Mouse (Mus musculus) ES-E14 (cell line): ENCODE results near the gene Kcnc1. TPM values are rescaled to one million over a fixed set of nuclear protein-coding genes. Genes with fewer than 3 reads are reported as not detected.

Experiments
- DNase-seq: peaks from one replicate; pipeline ENCODE4 v3.0.0-alpha.2; 2013; ENCODE audit warnings: low read depth, low spot score
- H3K27ac ChIP-seq: 2 replicates; pipeline ENCODE4 v1.5.1; 2012; ENCODE audit warnings: low read depth, mild to moderate bottlenecking, low read length, moderate library complexity, mixed read lengths; ENCODE audit not compliant: poor library complexity, insufficient read depth, severe bottlenecking
- H3K36me3 ChIP-seq: 2 replicates; pipeline ENCODE4 v1.6.1; 2012; ENCODE audit warnings: mild to moderate bottlenecking, low read length, moderate library complexity, mixed read lengths; ENCODE audit not compliant: control insufficient read depth, poor library complexity, insufficient read depth, severe bottlenecking
- H3K4me1 ChIP-seq, 2 experiments: fragments of 150-350 bp in 1 of 2; sonication (generic) in 1 of 2; 2 replicates each; pipeline ENCODE4 v1.6.1; 2012; ENCODE audit warnings: low read length in 2 of 2, mild to moderate bottlenecking in 1 of 2, mixed read lengths in 1 of 2; ENCODE audit not compliant: control insufficient read depth in 2 of 2, insufficient read depth in 2 of 2, poor library complexity in 1 of 2
- H3K4me3 ChIP-seq, 2 experiments: fragments of 150-350 bp in 1 of 2; sonication (generic) in 1 of 2; 2 replicates each; pipeline ENCODE4 v1.5.1; 2012; ENCODE audit warnings: low read length in 2 of 2, low read depth in 1 of 2, mild to moderate bottlenecking in 1 of 2, mixed read lengths in 1 of 2; ENCODE audit not compliant: insufficient read depth in 1 of 2, poor library complexity in 1 of 2, severe bottlenecking in 1 of 2
- H3K9ac ChIP-seq: 2 replicates; pipeline ENCODE4 v1.6.1; 2012; ENCODE audit warnings: low read depth, mild to moderate bottlenecking, low read length, mixed read lengths; ENCODE audit not compliant: poor library complexity, insufficient read depth, severe bottlenecking
- H3K9me3 ChIP-seq: fragments of 150-350 bp; sonication (generic); 2 replicates; pipeline ENCODE4 v1.6.1; 2012; ENCODE audit warnings: low read depth, mild to moderate bottlenecking, low read length; ENCODE audit not compliant: control insufficient read depth, insufficient read depth
- CHD2 ChIP-seq: IDR thresholded peaks from 2 replicates; pipeline ENCODE4 v1.6.1; 2014; ENCODE audit warnings: mild to moderate bottlenecking, low read depth, low read length, inconsistent platforms
- HCFC1 ChIP-seq: IDR thresholded peaks from 2 replicates; pipeline ENCODE4 v1.6.1; 2012; ENCODE audit warnings: low read length, inconsistent platforms, borderline replicate concordance; ENCODE audit not compliant: insufficient read depth
- MAFK ChIP-seq: IDR thresholded peaks from 2 replicates; pipeline ENCODE4 v1.6.1; 2014; ENCODE audit warnings: mild to moderate bottlenecking, low read depth, low read length, inconsistent platforms; ENCODE audit not compliant: insufficient read depth
- ZC3H11A ChIP-seq: IDR thresholded peaks from 2 replicates; pipeline ENCODE4 v1.6.1; 2012; ENCODE audit warnings: low read depth, mild to moderate bottlenecking, inconsistent platforms, low read length, borderline replicate concordance
- ZNF384 ChIP-seq: IDR thresholded peaks from 2 replicates; pipeline ENCODE4 v1.6.1; 2012; ENCODE audit warnings: low read depth, low read length, inconsistent platforms
- in situ Hi-C, 2 experiments: fragments of 600-800 bp; cut with MboI; formaldehyde crosslinking; loops; one replicate each; pipeline ENCODE4 v1.15.1; 2025; ENCODE audit warnings: low sequenced_read_pairs in 2 of 2, inconsistent platforms in 1 of 2; ENCODE audit not compliant: unreplicated experiment in 2 of 2
- total RNA-seq: library from RNA; depleted of rRNA; stranded (reverse); fragments of 300-350 nt; gene quantifications from 2 replicates; pipeline ENCODE4 v1.2.3, GENCODE M21; 2012

Kcnc1 gene
- total RNA-seq, 1 experiment = 0.18 TPM

- Histone ChIP-seq H3K4me3 (no peak overlapping the region), H3K36me3 (no peaks in the 10 kb centered on the region), H3K4me1 (no peaks in the 10 kb centered on the region), H3K27ac (no peak overlapping the region), H3K9ac (no peak overlapping the region), H3K9me3 (no peaks in the 10 kb centered on the region)
- no peak for DNase-seq
- in situ Hi-C loops = no loop called here
- TF ChIP-seq HCFC1 (no peak), ZC3H11A (no peak), CHD2 (no peak)
These were observed 70.2 kb downstream of the Kcnc1 start for GRCm38 (mm10) chr7:46466422-46466981.

DNA sequence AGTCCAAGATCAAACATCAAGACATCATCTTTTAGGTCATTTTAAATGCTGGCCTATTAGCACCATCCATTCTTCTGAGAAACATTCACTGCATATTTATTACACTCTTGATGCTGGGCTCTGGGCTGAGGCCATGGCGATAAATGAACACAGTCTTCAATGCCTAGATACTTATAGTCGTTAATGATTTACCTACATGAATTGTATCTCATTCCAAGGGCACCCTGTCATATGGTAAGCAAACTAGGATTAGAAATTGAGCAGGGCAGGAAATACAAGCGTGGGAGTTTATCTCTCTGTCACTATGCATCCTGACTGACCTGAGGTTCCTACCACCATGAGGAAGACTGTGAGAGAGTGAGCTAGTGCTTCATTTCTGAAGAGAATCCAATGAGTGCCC is 73.2 kb downstream of the Kcnc1 start:
- H3K4me3 ChIP-seq = no peak overlapping the region
- DNase-seq = no peak
- H3K27ac ChIP-seq = no peak overlapping the region
- no peaks in the 10 kb centered on the region for H3K36me3 ChIP-seq
- no peaks in the 10 kb centered on the region for H3K9me3 ChIP-seq
- TF ChIP-seq ZC3H11A (no peak), CHD2 (no peak), MAFK (no peak), ZNF384 (no peak), HCFC1 (no peak)
- in situ Hi-C loops = no loop called here
- H3K9ac ChIP-seq = no peak overlapping the region
- no peaks in the 10 kb centered on the region for H3K4me1 ChIP-seq

DNA sequence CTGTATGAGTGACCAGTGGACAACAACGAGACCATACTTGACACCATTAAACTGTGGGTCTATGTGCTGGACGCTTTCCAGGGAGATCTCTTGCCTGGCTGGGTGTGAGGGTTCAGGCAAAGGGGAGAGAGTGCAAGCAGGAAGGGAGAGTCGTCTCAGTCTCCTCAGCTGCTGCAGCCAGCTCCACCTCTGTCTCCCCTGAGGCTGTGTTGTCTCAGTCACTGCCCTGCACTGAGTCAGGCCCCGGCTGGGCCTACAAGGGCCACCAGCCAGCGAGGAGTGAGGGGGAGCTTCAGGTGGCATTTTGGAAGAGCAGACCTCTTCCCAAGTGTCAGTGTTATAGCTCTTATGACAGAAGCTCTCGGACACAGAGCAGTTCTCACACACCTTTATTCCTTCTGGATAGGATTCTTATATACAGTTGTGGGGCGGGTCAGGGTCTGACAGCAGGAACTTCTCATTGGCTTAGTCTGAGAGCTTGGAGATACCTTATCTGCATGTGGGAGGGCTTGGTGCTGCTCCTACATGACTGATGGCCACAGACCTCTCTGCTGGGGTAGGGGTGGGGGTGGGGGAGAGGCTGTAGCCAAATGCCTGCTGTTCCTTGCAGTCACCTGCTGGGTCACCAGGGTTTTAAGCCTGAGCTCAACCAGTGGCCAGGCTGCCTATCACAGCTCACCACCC is 74.9 kb downstream of the Kcnc1 start:
- no peaks in the 10 kb centered on the region for H3K4me1 ChIP-seq
- H3K36me3 ChIP-seq = no peaks in the 10 kb centered on the region
- H3K4me3 ChIP-seq = no peak overlapping the region
- no peak overlapping the region for H3K27ac ChIP-seq
- no peak for DNase-seq
- H3K9ac ChIP-seq = no peak overlapping the region
- in situ Hi-C loops = no loop called here
- H3K9me3 ChIP-seq = no peaks in the 10 kb centered on the region
- no peak for TF ChIP-seq ZC3H11A
- TF ChIP-seq CHD2 = no peak
- no peak for TF ChIP-seq HCFC1
- TF ChIP-seq MAFK = no peak
- TF ChIP-seq ZNF384 = no peak

GRCm38 (mm10) chr7:46473141-46473540 is 76.8 kb downstream of the Kcnc1 start:
- in situ Hi-C loops = no loop called here
- no peak overlapping the region for H3K9ac ChIP-seq

GRCm38 (mm10) chr7:46475464-46475863 is 79.2 kb downstream of the Kcnc1 start:
- in situ Hi-C loops = no loop called here
- H3K27ac ChIP-seq = no peak overlapping the region
- no peak overlapping the region for H3K4me3 ChIP-seq
- DNase-seq = no peak
- no peaks in the 10 kb centered on the region for H3K36me3 ChIP-seq
- H3K9me3 ChIP-seq = no peaks in the 10 kb centered on the region
- H3K4me1 ChIP-seq = peaks cover 3 to 5% of the 10 kb centered on the region in 2 experiments; a peak in 1 of 4 replicates
- TF ChIP-seq CHD2 = no peak
- TF ChIP-seq HCFC1 = no peak
- TF ChIP-seq MAFK = no peak
- no peak for TF ChIP-seq ZNF384
- TF ChIP-seq ZC3H11A = no peak
- no peak overlapping the region for H3K9ac ChIP-seq

More at GRCm38 (mm10) chr7:46473141-46473540, 76.8 kb downstream of the Kcnc1 start:
- no peak for TF ChIP-seq CHD2
- no peak for TF ChIP-seq MAFK
- no peak for TF ChIP-seq HCFC1
- TF ChIP-seq ZC3H11A = no peak
- no peak for TF ChIP-seq ZNF384
- no peak for DNase-seq
- Histone ChIP-seq H3K4me1 (peaks cover 3 to 5% of the 10 kb centered on the region in 2 experiments; a peak in 1 of 4 replicates), H3K4me3 (no peak overlapping the region), H3K36me3 (no peaks in the 10 kb centered on the region), H3K27ac (no peak overlapping the region), H3K9me3 (no peaks in the 10 kb centered on the region)
